Mouse (Mus musculus) embryonic facial prominence, embryonic 11.5 days (tissue): ENCODE measurements around the gene C1qtnf4. TPM values are rescaled to one million over a fixed set of nuclear protein-coding genes. Genes with fewer than 3 reads are reported as not detected.

Source experiments
- ATAC-seq: fragments of 200-750 bp; cut with Nextera tagmentation; replicated peaks from 2 replicates; pipeline ENCODE4 v1.8.0; 2017; ENCODE audit warnings: low read depth; ENCODE audit not compliant: insufficient number of reproducible peaks, low FRiP score, low TSS enrichment
- DNase-seq: peaks from one replicate; pipeline ENCODE4 v3.0.0-alpha.2; 2015; ENCODE audit warnings: low spot score
- H3K27ac ChIP-seq: fragments of 300-500 bp; sonication (generic); replicated peaks from 2 replicates; pipeline ENCODE4 v1.5.1; 2014; ENCODE audit warnings: mild to moderate bottlenecking, low read depth, low read length, control low read depth
- H3K27me3 ChIP-seq: fragments of 300-500 bp; sonication (generic); 2 replicates; pipeline ENCODE4 v1.6.1; 2014; ENCODE audit warnings: mild to moderate bottlenecking, low read length, moderate library complexity, mixed read lengths; ENCODE audit not compliant: control insufficient read depth, insufficient read depth
- H3K36me3 ChIP-seq: fragments of 300-500 bp; sonication (generic); replicated peaks from 2 replicates; pipeline ENCODE4 v1.6.1; 2014; ENCODE audit warnings: low read depth, mild to moderate bottlenecking, low read length, moderate library complexity, mixed read lengths; ENCODE audit not compliant: control insufficient read depth, insufficient read depth
- H3K4me1 ChIP-seq: fragments of 300-500 bp; sonication (generic); 2 replicates; pipeline ENCODE4 v1.6.1; 2014; ENCODE audit warnings: low read length, mixed read lengths; ENCODE audit not compliant: control insufficient read depth, insufficient read depth
- H3K4me2 ChIP-seq: fragments of 300-500 bp; sonication (generic); 2 replicates; pipeline ENCODE4 v1.6.1; 2014; ENCODE audit warnings: low read depth, mild to moderate bottlenecking, control low read depth, low read length, moderate library complexity
- H3K4me3 ChIP-seq: fragments of 300-500 bp; sonication (generic); 2 replicates; pipeline ENCODE4 v1.5.1; 2014; ENCODE audit warnings: low read depth, low read length, control low read depth
- H3K9ac ChIP-seq: fragments of 300-500 bp; sonication (generic); replicated peaks from 2 replicates; pipeline ENCODE4 v1.6.1; 2014; ENCODE audit warnings: mild to moderate bottlenecking, control low read depth, low read length
- H3K9me3 ChIP-seq: fragments of 300-500 bp; sonication (generic); replicated peaks from 2 replicates; pipeline ENCODE4 v1.6.1; 2016; ENCODE audit warnings: mild to moderate bottlenecking, low read length, inconsistent platforms, mixed read lengths; ENCODE audit not compliant: control insufficient read depth
- WGBS: fragments of 180-500 bp; shearing (Covaris S2); extraction: QIAGEN DNeasy Blood & Tissue Kit; methylation state at CpG from one replicate; pipeline ENCODE4 v1.1.7; 2014; 5-methylcytosine and 5-hydroxymethylcytosine counted together
- polyA plus RNA-seq: library from polyadenylated mRNA; unstranded; fragments of >200 nt; fragmentation: Nextera tagmentation; extraction: Ambion mirVana; gene quantifications from 2 replicates; pipeline ENCODE4 v1.2.1, GENCODE M21; 2014

C1qtnf4 gene
- polyA plus RNA-seq, 1 experiment from 2014 or later = 13.7 TPM

DNA sequence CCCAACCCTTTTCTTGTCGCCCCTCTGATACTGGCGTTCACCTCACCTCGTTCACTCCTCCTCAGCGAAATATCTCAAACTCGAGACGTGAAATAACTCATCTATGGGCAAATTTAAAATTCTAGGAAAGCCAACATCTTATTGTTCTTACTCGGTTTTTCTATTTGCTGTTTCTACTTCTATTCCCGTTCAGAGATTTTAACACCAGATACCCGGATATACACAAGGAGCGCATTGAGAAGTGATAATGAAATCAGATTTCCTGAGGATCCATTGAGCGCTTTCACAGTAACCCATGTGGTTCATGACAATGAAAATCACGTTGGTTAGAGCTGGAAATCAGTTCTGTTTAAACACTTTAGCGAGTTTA, 38.0 kb upstream of the C1qtnf4 start:
- H3K4me2 ChIP-seq = peak overlapping the region; percentile 64
- no peaks in the 10 kb centered on the region for H3K9me3 ChIP-seq
- no peaks in the 10 kb centered on the region for H3K36me3 ChIP-seq
- 2% methylated on average over 13 of the region's 13 CpGs for WGBS
- ATAC-seq (no peak), DNase-seq (peak; percentile 12)
- H3K9ac ChIP-seq = peak overlapping the region; percentile 84
- H3K4me3 ChIP-seq = peak overlapping the region; percentile 76
- no peaks in the 10 kb centered on the region for H3K4me1 ChIP-seq
- peak overlapping the region; percentile 43; the same call in 1 of the 2 replicates for H3K27ac ChIP-seq
- no peaks in the 10 kb centered on the region for H3K27me3 ChIP-seq

DNA sequence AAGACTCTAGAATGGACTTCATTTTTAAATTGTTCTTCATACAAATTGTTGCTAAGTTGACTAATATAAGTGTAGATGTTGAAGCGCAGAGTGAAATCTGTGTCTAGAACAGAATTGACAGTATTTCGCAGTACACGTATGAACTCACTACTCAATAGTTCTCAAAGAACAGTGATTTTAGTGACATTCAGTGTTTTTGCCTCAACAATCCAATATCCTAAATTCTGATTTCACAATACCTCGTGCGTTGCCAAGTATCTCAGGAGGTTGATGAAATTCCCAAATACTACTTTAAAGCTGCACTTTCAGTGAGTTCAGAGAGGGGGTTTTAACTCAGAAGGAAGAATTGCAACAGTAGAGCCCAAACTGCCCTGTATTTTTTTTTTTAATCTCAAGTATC, 37.3 kb upstream of the C1qtnf4 start:
- peaks cover 3% of the 10 kb centered on the region for H3K36me3 ChIP-seq
- no peaks in the 10 kb centered on the region for H3K27me3 ChIP-seq
- H3K27ac ChIP-seq = no peak overlapping the region
- no peaks in the 10 kb centered on the region for H3K9me3 ChIP-seq
- H3K4me3 ChIP-seq = no peak overlapping the region
- DNase-seq = no peak
- H3K9ac ChIP-seq = peak overlapping the region; percentile 84; the same call in 1 of the 2 replicates
- no peaks in the 10 kb centered on the region for H3K4me1 ChIP-seq
- WGBS = 89% methylated on average over 5 of the region's 5 CpGs
- no peak for ATAC-seq
- H3K4me2 ChIP-seq = peak overlapping the region; percentile 64; the same call in 1 of the 2 replicates

DNA sequence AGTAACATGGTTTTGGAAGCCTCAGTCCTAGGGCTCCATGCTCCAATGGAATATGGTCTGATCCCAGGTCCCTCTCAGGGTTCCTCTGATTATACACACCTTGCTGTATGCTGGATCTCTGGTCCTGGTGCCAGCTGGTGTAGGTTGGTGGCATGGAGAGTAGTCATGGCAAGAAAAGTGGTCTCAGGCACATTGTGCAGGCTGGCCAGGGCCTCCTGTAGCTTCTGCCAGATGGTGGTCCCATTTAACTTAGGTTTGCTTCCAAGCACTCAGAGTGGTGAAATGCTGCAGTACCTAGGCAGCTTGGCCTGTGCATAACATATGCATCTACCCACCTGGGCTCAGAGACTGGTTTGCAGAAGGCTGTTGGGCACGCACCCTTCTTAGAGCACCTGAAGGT, 35.3 kb upstream of the C1qtnf4 start:
- 97% methylated on average over 1 of the region's 1 CpGs for WGBS
- Histone ChIP-seq H3K9ac (no peak overlapping the region), H3K9me3 (no peaks in the 10 kb centered on the region), H3K36me3 (peaks cover 3% of the 10 kb centered on the region), H3K4me1 (no peaks in the 10 kb centered on the region), H3K27ac (no peak overlapping the region), H3K27me3 (no peaks in the 10 kb centered on the region), H3K4me2 (no peak overlapping the region), H3K4me3 (no peak overlapping the region)
- no peak for DNase-seq
- ATAC-seq = no peak

DNA sequence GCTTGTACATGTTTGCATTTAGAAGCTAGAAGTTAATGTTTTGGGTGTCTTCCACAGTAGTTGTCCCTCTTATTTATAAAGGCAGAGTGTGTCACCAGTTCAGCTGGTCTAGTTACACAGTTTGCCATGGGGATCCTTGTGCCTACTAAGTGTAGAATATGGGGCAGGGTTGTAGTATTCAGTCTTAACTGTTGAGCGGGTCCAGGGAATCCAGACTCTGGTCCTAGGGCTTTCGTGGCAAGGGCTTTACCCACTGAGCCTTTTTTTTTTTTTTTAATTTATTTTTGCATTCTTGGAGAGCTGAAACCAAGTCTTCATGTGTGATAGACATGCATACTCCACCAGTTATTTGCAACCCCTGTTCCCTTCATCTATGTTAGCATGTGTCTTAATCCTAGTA, 24.2 kb upstream of the C1qtnf4 start:
- DNase-seq (no peak), ATAC-seq (no peak)
- 98% methylated on average over 2 of the region's 2 CpGs for WGBS
- Histone ChIP-seq H3K27me3 (no peaks in the 10 kb centered on the region), H3K9me3 (no peaks in the 10 kb centered on the region), H3K36me3 (peaks cover 2% of the 10 kb centered on the region), H3K4me2 (no peak overlapping the region), H3K4me1 (no peaks in the 10 kb centered on the region), H3K9ac (no peak overlapping the region), H3K4me3 (no peak overlapping the region), H3K27ac (no peak overlapping the region)

DNA sequence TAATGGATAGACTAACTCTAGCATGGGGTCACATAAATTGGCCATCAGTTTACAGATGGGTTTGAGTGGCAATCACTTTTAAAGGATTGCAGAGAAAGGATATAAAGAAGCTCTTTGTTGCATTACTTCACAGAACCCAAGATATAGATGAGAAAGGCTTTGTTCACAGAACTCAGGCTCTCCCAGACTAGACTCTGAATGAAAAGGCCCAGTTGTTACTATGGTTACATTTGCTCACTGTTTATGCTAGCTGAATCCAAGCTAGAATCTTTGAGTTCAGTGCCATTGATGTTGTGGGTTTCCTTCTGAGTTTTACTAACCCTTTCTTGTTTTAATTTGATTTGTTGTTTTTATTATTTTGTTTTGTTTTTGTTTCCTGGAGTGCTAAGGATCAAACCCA, 21.5 kb upstream of the C1qtnf4 start:
- Histone ChIP-seq H3K36me3 (peaks cover 2% of the 10 kb centered on the region), H3K9ac (no peak overlapping the region), H3K4me3 (no peak overlapping the region), H3K9me3 (no peaks in the 10 kb centered on the region), H3K27ac (no peak overlapping the region), H3K27me3 (no peaks in the 10 kb centered on the region), H3K4me1 (no peaks in the 10 kb centered on the region), H3K4me2 (no peak overlapping the region)
- no peak for ATAC-seq
- no peak for DNase-seq

DNA sequence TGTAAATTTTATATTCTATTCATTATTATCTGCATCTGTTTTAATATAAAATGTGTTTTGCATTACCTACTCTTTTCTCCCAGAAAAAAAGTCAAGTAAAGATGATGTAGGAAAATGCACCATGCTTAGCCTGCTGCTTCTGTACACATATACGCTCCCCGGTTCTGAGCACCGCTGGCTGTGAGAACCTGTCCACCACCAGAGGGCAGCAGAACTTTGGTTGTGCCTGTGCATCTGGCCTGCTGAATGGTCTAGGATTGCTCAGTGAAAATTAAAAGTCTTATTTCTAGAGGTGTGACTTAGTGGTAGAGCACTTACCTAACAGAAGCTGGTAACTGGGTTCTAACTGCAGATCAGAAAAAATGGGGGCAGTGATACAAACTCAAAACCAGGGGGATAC, 19.1 kb upstream of the C1qtnf4 start:
- Histone ChIP-seq H3K4me2 (no peak overlapping the region), H3K4me1 (no peaks in the 10 kb centered on the region), H3K36me3 (peaks cover 2% of the 10 kb centered on the region), H3K9me3 (no peaks in the 10 kb centered on the region), H3K27ac (no peak overlapping the region), H3K27me3 (no peaks in the 10 kb centered on the region), H3K4me3 (no peak overlapping the region), H3K9ac (no peak overlapping the region)
- ATAC-seq (peak; percentile 84), DNase-seq (peak; percentile 89)
- 36% methylated on average over 3 of the region's 3 CpGs for WGBS

DNA sequence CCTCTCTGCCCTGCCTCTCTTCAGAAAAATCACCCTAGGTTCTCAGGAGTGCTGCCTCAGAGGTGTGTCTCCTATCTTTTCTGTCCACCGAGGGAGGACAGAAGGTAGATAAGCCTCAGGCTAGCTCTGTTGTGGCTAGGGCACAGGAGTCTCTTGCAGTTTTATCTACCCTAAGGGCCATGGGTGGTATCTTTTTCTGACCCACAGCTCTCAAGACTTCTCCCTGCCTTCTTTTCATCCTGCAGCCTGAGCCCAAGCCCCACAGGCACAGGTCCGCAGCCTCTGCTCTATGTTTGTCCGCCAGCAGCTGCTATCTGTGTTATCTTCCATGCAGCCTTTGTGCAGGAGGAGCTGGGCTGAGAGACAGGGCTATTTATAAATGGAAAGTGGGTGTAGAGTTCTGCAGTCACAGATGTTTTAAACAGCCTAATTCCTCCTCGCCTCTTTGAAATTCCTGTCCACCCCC, 15.5 kb upstream of the C1qtnf4 start:
- no peak overlapping the region for H3K9ac ChIP-seq
- WGBS = 54% methylated on average over 4 of the region's 4 CpGs
- peaks cover 2% of the 10 kb centered on the region for H3K36me3 ChIP-seq
- no peak overlapping the region for H3K4me3 ChIP-seq
- H3K4me1 ChIP-seq = no peaks in the 10 kb centered on the region
- DNase-seq (no peak), ATAC-seq (no peak)
- H3K27ac ChIP-seq = peak overlapping the region; percentile 41
- no peaks in the 10 kb centered on the region for H3K9me3 ChIP-seq
- H3K27me3 ChIP-seq = no peaks in the 10 kb centered on the region
- no peak overlapping the region for H3K4me2 ChIP-seq

DNA sequence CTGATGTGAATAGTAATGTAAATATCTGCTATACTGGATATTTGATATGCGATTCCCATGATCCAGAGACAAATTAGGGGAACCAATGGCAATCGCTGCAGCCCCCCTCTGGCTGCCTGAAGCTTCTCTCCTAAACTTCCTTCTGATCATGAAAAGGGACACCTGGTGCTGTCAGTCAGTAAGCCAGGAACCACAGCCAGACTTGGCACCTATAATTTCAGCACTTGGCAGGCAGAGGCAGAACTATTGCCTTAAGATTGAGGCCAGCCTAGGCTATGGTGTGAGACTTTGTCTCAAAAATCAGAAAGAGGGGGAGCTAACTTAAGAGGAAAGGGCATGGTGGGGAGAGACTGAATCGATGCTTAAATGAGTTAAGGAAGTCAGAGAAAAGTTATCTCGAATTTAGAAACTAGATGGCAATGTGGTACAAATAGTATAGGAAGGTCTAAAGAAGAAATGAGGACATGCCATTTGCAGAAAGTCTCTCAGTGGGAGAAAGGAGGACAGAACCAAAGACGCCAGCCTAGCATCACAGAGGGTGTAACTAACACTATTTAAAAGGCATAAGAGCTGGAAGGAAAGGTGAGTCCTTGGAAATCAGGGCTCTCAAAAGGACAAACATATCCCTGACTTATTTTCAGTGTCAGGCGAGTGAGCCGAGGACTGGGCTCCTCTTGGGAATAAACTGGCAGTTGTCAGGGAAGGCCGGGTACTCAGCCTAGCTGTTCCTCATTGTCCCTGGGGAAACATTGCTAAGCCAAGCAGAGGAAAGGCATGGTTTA, 14.3 kb upstream of the C1qtnf4 start:
- ATAC-seq (no peak), DNase-seq (no peak)
- Histone ChIP-seq H3K36me3 (no peaks in the 10 kb centered on the region; the same call in 1 of the 2 replicates), H3K27ac (no peak overlapping the region), H3K4me3 (no peak overlapping the region), H3K4me2 (no peak overlapping the region), H3K27me3 (no peaks in the 10 kb centered on the region), H3K9me3 (no peaks in the 10 kb centered on the region), H3K4me1 (no peaks in the 10 kb centered on the region), H3K9ac (no peak overlapping the region)
- 65% methylated on average over 8 of the region's 8 CpGs for WGBS
